Mouse (Mus musculus) adipocyte (in vitro differentiated cells): Measurements from ENCODE around the gene Mks1.
"Not testable (repeated sequence)": the region's sequence is repeated elsewhere in the genome, so short reads cannot be mapped to it uniquely, and the experiment has no call there.

Source experiments
- DNase-seq: peaks from one replicate; pipeline ENCODE4 v3.0.0-alpha.2; 2016; ENCODE audit warnings: low spot score

Gene Mks1

GRCm38 (mm10) chr11:87852690-87853596 lies at the start of gene Mks1:
Gene Mks1 (plus strand): TSS chr11:87853215.
- DNase-seq, result peak; percentile 86

DNA sequence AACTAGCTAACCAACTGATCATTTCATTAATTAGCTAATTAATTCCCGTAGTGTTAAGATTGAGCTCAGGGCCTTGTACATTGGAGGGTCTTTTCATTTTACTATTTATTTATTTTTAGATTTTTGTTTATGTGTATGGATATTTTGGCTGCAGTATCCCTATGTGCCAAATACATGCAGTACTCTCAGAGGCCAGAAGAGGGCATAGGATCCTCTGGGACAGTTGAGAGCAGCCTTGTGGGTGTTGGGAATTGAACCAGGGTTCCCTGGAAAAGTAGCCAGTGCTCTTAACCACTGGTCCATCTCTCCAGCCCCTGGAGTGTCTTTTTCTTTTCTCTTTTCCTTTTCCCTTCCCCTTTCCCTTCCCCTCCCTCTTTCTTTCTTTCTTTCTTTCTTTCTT lies 47.6 kb upstream of the Mks1 start:
- peak; percentile 28 for DNase-seq

- DNase-seq, result no peak
These were observed 45.6 kb upstream of the Mks1 start for GRCm38 (mm10) chr11:87807433-87807832.

DNA sequence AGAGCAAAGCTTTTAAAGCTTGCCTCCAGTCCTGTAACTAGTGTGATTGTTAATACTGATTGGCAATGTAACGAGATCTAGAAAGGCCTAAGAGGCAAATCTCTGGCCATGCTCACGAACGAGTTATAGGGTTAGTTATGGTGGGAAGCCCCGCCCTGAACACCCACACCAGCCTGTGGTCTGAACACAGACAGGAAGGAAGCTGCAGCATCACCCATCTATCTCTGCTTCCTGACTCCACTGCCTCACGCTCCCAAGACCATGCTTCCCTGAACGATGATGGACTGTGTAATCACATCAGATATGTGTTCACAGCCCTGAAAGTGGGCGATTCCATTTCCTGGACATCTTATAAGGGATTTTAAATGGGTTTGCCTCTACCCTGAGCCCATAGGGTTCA lies 44.8 kb upstream of the Mks1 start:
- no peak for DNase-seq

GRCm38 (mm10) chr11:87811396-87811795 lies 41.6 kb upstream of the Mks1 start:
- DNase-seq, result no peak

- DNase-seq, result no peak
These were observed 38.2 kb upstream of the Mks1 start for GRCm38 (mm10) chr11:87814831-87815230.

DNA sequence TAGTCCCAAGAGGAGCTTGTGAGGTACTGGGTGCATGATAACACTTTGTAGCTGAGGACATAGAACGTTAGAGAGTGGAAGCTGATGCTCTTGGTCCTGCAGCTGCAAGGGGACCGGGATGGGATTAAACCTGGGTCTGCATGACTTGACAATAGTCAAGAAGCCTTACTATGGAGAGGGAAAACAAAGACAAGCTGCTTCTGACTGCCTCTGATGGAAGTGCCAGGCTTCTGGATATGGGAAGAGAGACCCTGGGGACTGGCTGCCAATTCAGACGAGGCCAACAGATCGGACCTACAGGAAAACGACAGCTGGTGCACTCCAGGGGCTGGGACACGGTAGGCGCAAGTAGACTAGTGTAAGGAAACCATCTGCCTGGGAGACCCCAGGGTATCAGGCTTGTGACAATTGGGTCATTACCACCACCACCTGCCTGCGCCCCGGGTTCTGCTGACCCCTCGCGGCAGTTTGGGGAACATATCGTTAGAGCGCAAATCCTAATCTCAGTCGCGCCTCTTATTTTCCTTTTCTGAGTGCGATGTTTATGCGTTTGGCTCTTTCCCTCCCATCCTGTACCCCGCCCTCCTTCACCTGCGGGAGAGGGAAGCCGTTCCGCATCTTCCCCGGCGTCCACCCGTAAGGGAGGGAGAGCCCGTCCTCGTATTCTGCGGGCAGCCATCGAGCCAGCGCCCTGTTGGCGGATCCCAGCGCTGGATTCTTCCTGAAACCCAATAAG lies 36.1 kb upstream of the Mks1 start:
- DNase-seq, result no peak

- DNase-seq, result no peak
These were observed 35.6 kb upstream of the Mks1 start for GRCm38 (mm10) chr11:87817443-87817773.

- no peak for DNase-seq
These were observed 31.5 kb upstream of the Mks1 start for GRCm38 (mm10) chr11:87821502-87821901.

DNA sequence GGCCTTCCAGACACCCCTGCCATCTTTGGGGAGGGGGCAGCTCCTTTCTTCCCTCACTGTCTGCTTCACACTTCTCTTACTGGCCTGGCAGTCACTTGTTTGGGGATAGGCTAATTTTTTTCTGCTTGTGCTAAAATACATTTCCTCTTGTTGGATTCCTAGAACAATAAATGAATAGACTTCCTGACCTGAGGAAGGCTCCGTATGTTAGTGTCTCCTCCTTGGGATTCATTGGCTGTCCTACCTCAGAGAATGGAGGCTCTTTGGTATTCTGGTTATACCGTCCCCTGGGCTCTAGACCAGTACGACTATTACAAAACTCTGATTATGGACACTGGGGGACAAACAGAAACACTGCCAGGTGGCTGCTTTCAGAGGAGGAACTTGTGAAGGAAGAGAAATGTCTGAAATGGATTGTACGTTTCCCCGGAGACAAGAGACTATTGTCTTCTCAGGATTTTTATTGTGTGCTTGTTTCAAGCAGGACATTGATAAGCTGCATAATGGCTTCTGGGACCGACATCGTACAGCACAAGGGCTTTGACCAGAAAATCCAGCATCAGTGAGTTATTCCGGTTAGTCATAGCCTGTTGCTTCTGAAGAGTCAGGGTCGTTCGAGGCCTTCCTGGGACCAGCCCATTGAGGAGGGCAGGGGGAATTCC lies 24.6 kb upstream of the Mks1 start, which contains the start of gene Lpo:
Gene Lpo (minus strand): TSS at position 51 of the 662 bp plus-strand sequence.
- DNase-seq, result no peak

GRCm38 (mm10) chr11:87840676-87841075 lies 12.3 kb upstream of the Mks1 start:
- no peak for DNase-seq

GRCm38 (mm10) chr11:87841436-87841835 lies 11.6 kb upstream of the Mks1 start:
- no peak for DNase-seq

DNA sequence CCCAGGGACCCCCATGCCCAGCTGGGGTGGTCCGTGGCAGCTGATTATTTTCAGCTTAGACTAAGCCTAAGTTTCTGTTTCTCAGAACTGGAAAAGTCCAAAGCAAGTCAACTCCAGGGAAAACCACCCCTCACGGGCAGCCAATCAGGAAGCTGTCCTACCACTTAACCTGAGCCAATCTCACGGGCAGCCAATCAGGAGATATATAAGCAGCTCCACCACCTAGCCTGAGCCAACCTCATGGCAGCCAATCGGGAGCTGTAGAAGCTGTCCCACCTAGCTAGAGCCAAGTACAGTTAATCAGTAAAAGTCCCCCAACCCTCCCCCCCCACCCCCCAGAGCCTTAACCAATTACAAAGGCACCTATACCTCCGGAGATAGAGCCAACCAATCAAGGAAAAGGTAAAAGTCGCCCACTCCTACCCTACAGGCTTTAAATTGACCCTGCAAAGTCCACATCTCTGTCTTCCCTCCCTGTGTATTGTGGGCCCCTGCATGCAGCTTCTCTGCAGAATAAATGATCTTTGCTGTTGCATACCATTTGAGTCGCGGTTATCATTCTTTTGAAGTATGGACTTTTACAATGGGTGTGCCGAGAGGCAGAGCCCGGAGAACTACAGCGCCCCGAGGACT lies 5.9 kb upstream of the Mks1 start:
- DNase-seq, result no peak

- no peak for DNase-seq
These were observed 5.1 kb upstream of the Mks1 start for GRCm38 (mm10) chr11:87847884-87848283.

- no peak for DNase-seq
These were observed 561 bp downstream of the Mks1 start for GRCm38 (mm10) chr11:87853597-87853954.

GRCm38 (mm10) chr11:87854550-87854949 lies 1.5 kb downstream of the Mks1 start:
- no peak for DNase-seq

- no peak for DNase-seq
These were observed 6.3 kb downstream of the Mks1 start for GRCm38 (mm10) chr11:87859273-87859672.

- DNase-seq, result no peak
These were observed 7.4 kb downstream of the Mks1 start for GRCm38 (mm10) chr11:87860426-87860825.

GRCm38 (mm10) chr11:87862805-87863204 lies 9.8 kb downstream of the Mks1 start:
- no peak for DNase-seq

GRCm38 (mm10) chr11:87866891-87867290 lies 13.9 kb downstream of the Mks1 start:
- DNase-seq, result not testable (repeated sequence)

- no peak for DNase-seq
These were observed 17.1 kb downstream of the Mks1 start for GRCm38 (mm10) chr11:87870096-87870495.

GRCm38 (mm10) chr11:87871766-87872165 lies 18.8 kb downstream of the Mks1 start:
- no peak for DNase-seq
